Mouse (Mus musculus) right cerebral cortex, postnatal 14 days (tissue): ENCODE results near the gene Mmrn1.
A peak's percentile ranks its signal among the peaks of the same experiment; 100 is the strongest.
"Not testable (repeated sequence)": the region's sequence is repeated elsewhere in the genome, so short reads cannot be mapped to it uniquely, and the experiment has no call there.

Experiments
- DNase-seq: peaks from one replicate; pipeline ENCODE4 v3.0.0; 2022

The Mmrn1 gene

GRCm38 (mm10) chr6:60924676-60925075 is at the start of gene Mmrn1:
Gene Mmrn1 (plus strand): TSS chr6:60924976.
- not testable (repeated sequence) for DNase-seq

- DNase-seq = no peak
Observed at GRCm38 (mm10) chr6:60880362-60880761, 44.4 kb upstream of the Mmrn1 start.

GRCm38 (mm10) chr6:60881534-60881933 is 43.2 kb upstream of the Mmrn1 start:
- no peak for DNase-seq

GRCm38 (mm10) chr6:60907272-60907671 is 17.5 kb upstream of the Mmrn1 start:
- DNase-seq = no peak

- no peak for DNase-seq
Observed at GRCm38 (mm10) chr6:60931364-60931763, 6.6 kb downstream of the Mmrn1 start.

- no peak for DNase-seq
Observed at GRCm38 (mm10) chr6:60934835-60935234, 10.1 kb downstream of the Mmrn1 start.

- DNase-seq = no peak
Observed at GRCm38 (mm10) chr6:60935448-60936130, 10.8 kb downstream of the Mmrn1 start.

- no peak for DNase-seq
Observed at GRCm38 (mm10) chr6:60944178-60944577, 19.4 kb downstream of the Mmrn1 start.

GRCm38 (mm10) chr6:60944621-60945020 is 19.8 kb downstream of the Mmrn1 start:
- DNase-seq = no peak

GRCm38 (mm10) chr6:60950415-60950814 is 25.6 kb downstream of the Mmrn1 start:
- peak; percentile 29 for DNase-seq

- DNase-seq = no peak
Observed at GRCm38 (mm10) chr6:60961285-60961684, 36.5 kb downstream of the Mmrn1 start.

- DNase-seq = no peak
Observed at GRCm38 (mm10) chr6:60961838-60962237, 37.1 kb downstream of the Mmrn1 start.

- no peak for DNase-seq
Observed at GRCm38 (mm10) chr6:60962668-60963067, 37.9 kb downstream of the Mmrn1 start.

- DNase-seq = no peak
Observed at GRCm38 (mm10) chr6:60963726-60964125, 39.0 kb downstream of the Mmrn1 start.

- DNase-seq = no peak
Observed at GRCm38 (mm10) chr6:60966931-60967330, 42.2 kb downstream of the Mmrn1 start.

- DNase-seq = no peak
Observed at GRCm38 (mm10) chr6:60969407-60969806, 44.6 kb downstream of the Mmrn1 start.

- no peak for DNase-seq
Observed at GRCm38 (mm10) chr6:60970811-60971210, 46.0 kb downstream of the Mmrn1 start.

GRCm38 (mm10) chr6:60978610-60979009 is 53.8 kb downstream of the Mmrn1 start:
- no peak for DNase-seq

- no peak for DNase-seq
Observed at GRCm38 (mm10) chr6:60979039-60979438, 54.3 kb downstream of the Mmrn1 start.

- no peak for DNase-seq
Observed at GRCm38 (mm10) chr6:60984360-60984759, 59.6 kb downstream of the Mmrn1 start.

GRCm38 (mm10) chr6:60985919-60986318 is 61.1 kb downstream of the Mmrn1 start:
- no peak for DNase-seq

- DNase-seq = peak; percentile 21
Observed at GRCm38 (mm10) chr6:60986914-60987313, 62.1 kb downstream of the Mmrn1 start.

GRCm38 (mm10) chr6:60987804-60988203 is 63.0 kb downstream of the Mmrn1 start:
- no peak for DNase-seq

- DNase-seq = no peak
Observed at GRCm38 (mm10) chr6:60992366-60992765, 67.6 kb downstream of the Mmrn1 start.
